Mouse (Mus musculus) CH12.LX (cell line): ENCODE measurements around the gene Bphl. TPM values are rescaled to one million over a fixed set of nuclear protein-coding genes. Genes with fewer than 3 reads are reported as not detected.

Source experiments
- DNase-seq: peaks from one replicate; pipeline ENCODE4 v3.0.0-alpha.2; 2013; ENCODE audit errors: extremely low read depth
- H3K27ac ChIP-seq: 2 replicates; pipeline ENCODE4 v1.5.1; 2012; ENCODE audit warnings: low read depth, mild to moderate bottlenecking, control low read depth, moderate library complexity; ENCODE audit not compliant: insufficient read depth
- H3K27me3 ChIP-seq: replicated peaks from 2 replicates; pipeline ENCODE3; 2012; ENCODE audit warnings: inconsistent platforms
- H3K36me3 ChIP-seq, 2 experiments: replicated peaks in 1 of 2; 2 replicates each; pipeline versions ENCODE3 to v1.6.1; 2012; ENCODE audit warnings: inconsistent platforms in 1 of 2, low read length in 1 of 2, mild to moderate bottlenecking in 1 of 2, mixed read lengths in 1 of 2, moderate library complexity in 1 of 2; ENCODE audit not compliant: control insufficient read depth in 1 of 2, insufficient read depth in 1 of 2
- H3K4me1 ChIP-seq, 2 experiments: 2 replicates each; pipeline ENCODE4 v1.6.1; 2012; ENCODE audit warnings: inconsistent platforms in 1 of 2, moderate library complexity in 1 of 2; ENCODE audit not compliant: insufficient read depth in 2 of 2, control insufficient read depth in 1 of 2
- H3K4me2 ChIP-seq: 2 replicates; pipeline ENCODE4 v1.6.1; 2012; ENCODE audit warnings: low read depth, mild to moderate bottlenecking, control low read depth; ENCODE audit not compliant: poor library complexity, insufficient read depth, severe bottlenecking
- H3K4me3 ChIP-seq, 3 experiments: fragments of 150-350 bp in 1 of 3; sonication (generic) in 1 of 3; replicated peaks in 1 of 3; 2 replicates each; pipeline versions ENCODE3 to v1.5.1; 2011 to 2012; ENCODE audit warnings: low read depth in 2 of 3, low read length in 2 of 3, mild to moderate bottlenecking in 2 of 3, moderate library complexity in 2 of 3, control low read depth in 1 of 3, improper control_type of control experiment in 1 of 3, inconsistent platforms in 1 of 3, mixed read lengths in 1 of 3; ENCODE audit not compliant: poor library complexity in 1 of 3
- H3K79me2 ChIP-seq: replicated peaks from 2 replicates; pipeline ENCODE4 v1.6.1; 2012; ENCODE audit warnings: mild to moderate bottlenecking, moderate library complexity; ENCODE audit not compliant: control insufficient read depth, poor library complexity, insufficient read depth, severe bottlenecking; ENCODE audit errors: extremely low read depth
- H3K9ac ChIP-seq: 2 replicates; pipeline ENCODE4 v1.6.1; 2012; ENCODE audit warnings: low read depth, mild to moderate bottlenecking, control low read depth, moderate library complexity; ENCODE audit not compliant: insufficient read depth
- H3K9me3 ChIP-seq: replicated peaks from 2 replicates; pipeline ENCODE3; 2012; ENCODE audit warnings: low read length, inconsistent platforms, mixed read lengths
- BHLHE40 ChIP-seq: IDR thresholded peaks from 2 replicates; pipeline ENCODE4 v1.6.1; 2011; ENCODE audit warnings: mild to moderate bottlenecking, low read depth, low read length, improper control_type of control experiment
- CTCF ChIP-seq, 2 experiments: IDR thresholded peaks in 1 of 2; conservative IDR thresholded peaks in 1 of 2; 2 replicates each; pipeline ENCODE4 v1.5.1; 2011 to 2012; ENCODE audit warnings: low read depth in 2 of 2, low read length in 2 of 2, improper control_type of control experiment in 1 of 2, inconsistent platforms in 1 of 2, mild to moderate bottlenecking in 1 of 2, moderate library complexity in 1 of 2
- E2F4 ChIP-seq: IDR thresholded peaks from 2 replicates; pipeline ENCODE4 v1.6.1; 2011; ENCODE audit warnings: low read depth, low read length, improper control_type of control experiment; ENCODE audit not compliant: insufficient replicate concordance
- ELF1 ChIP-seq: IDR thresholded peaks from 2 replicates; pipeline ENCODE4 v1.6.1; 2014; ENCODE audit warnings: low read depth, mild to moderate bottlenecking, inconsistent platforms, low read length, improper control_type of control experiment
- GABPA ChIP-seq: IDR thresholded peaks from 2 replicates; pipeline ENCODE4 v1.6.1; 2012; ENCODE audit warnings: low read depth, low read length, improper control_type of control experiment, inconsistent platforms; ENCODE audit not compliant: insufficient replicate concordance
- JUND ChIP-seq: conservative IDR thresholded peaks from 2 replicates; pipeline ENCODE4 v1.6.1; 2011; ENCODE audit warnings: low read depth, low read length, improper control_type of control experiment
- KAT2A ChIP-seq: IDR thresholded peaks from 2 replicates; pipeline ENCODE4 v1.6.1; 2012; ENCODE audit warnings: low read length, improper control_type of control experiment, inconsistent platforms; ENCODE audit not compliant: insufficient replicate concordance
- MAFK ChIP-seq: IDR thresholded peaks from 2 replicates; pipeline ENCODE4 v1.6.1; 2011; ENCODE audit warnings: low read length, improper control_type of control experiment; ENCODE audit not compliant: insufficient replicate concordance
- MAX ChIP-seq: IDR thresholded peaks from 2 replicates; pipeline ENCODE4 v1.6.1; 2011; ENCODE audit warnings: low read length, improper control_type of control experiment
- MXI1 ChIP-seq: IDR thresholded peaks from 2 replicates; pipeline ENCODE4 v1.6.1; 2011; ENCODE audit warnings: mild to moderate bottlenecking, low read depth, low read length, improper control_type of control experiment
- PAX5 ChIP-seq: IDR thresholded peaks from 2 replicates; pipeline ENCODE4 v1.6.1; 2012; ENCODE audit warnings: low read length, inconsistent platforms, mixed read lengths
- POLR2AphosphoS2 ChIP-seq: IDR thresholded peaks from 2 replicates; pipeline ENCODE4 v1.6.1; 2011; ENCODE audit warnings: low read depth, low read length, improper control_type of control experiment
- RAD21 ChIP-seq: IDR thresholded peaks from 2 replicates; pipeline ENCODE4 v1.6.1; 2011; ENCODE audit warnings: low read depth, mild to moderate bottlenecking, low read length, improper control_type of control experiment, moderate library complexity
- RCOR1 ChIP-seq: conservative IDR thresholded peaks from 2 replicates; pipeline ENCODE4 v1.6.1; 2012; ENCODE audit warnings: low read depth, mild to moderate bottlenecking, inconsistent platforms, low read length, improper control_type of control experiment
- SIN3A ChIP-seq: IDR thresholded peaks from 2 replicates; pipeline ENCODE4 v1.6.1; 2012; ENCODE audit warnings: low read length, improper control_type of control experiment, inconsistent platforms
- SMC3 ChIP-seq: IDR thresholded peaks from 2 replicates; pipeline ENCODE4 v1.6.1; 2011; ENCODE audit warnings: low read depth, low read length, improper control_type of control experiment
- TBP ChIP-seq: conservative IDR thresholded peaks from 2 replicates; pipeline ENCODE4 v1.6.1; 2011; ENCODE audit warnings: low read depth, low read length, improper control_type of control experiment
- UBTF ChIP-seq: IDR thresholded peaks from 2 replicates; pipeline ENCODE4 v1.6.1; 2012; ENCODE audit warnings: low read depth, mild to moderate bottlenecking, inconsistent platforms, low read length, improper control_type of control experiment, moderate library complexity
- USF1 ChIP-seq: IDR thresholded peaks from 2 replicates; pipeline ENCODE4 v1.6.1; 2014; ENCODE audit warnings: low read depth, mild to moderate bottlenecking, inconsistent platforms, low read length, improper control_type of control experiment
- USF2 ChIP-seq: conservative IDR thresholded peaks from 2 replicates; pipeline ENCODE4 v1.6.1; 2011; ENCODE audit warnings: low read depth, low read length, improper control_type of control experiment
- ZKSCAN1 ChIP-seq: IDR thresholded peaks from 2 replicates; pipeline ENCODE4 v1.6.1; 2012; ENCODE audit warnings: low read depth, inconsistent platforms, low read length, improper control_type of control experiment, borderline replicate concordance
- dilution Hi-C: fragments of 300-500 bp; cut with MboI; formaldehyde crosslinking; loops from 2 replicates; pipeline ENCODE4 v1.14.3; 2020; ENCODE audit warnings: low sequenced_read_pairs; ENCODE audit not compliant: extremely low pct_unique_long_range_greater_than_20kb, extremely low pct_ligation_motif_present
- in situ Hi-C: fragments of 300-500 bp; cut with MboI; formaldehyde crosslinking; loops from 3 replicates; pipeline ENCODE4 v1.14.3; 2019; ENCODE audit warnings: low sequenced_read_pairs, low pct_ligation_motif_present, low pct_unique_long_range_greater_than_20kb, mixed read lengths
- polyA plus RNA-seq: library from polyadenylated mRNA; unstranded; fragments of >175 nt; gene quantifications from 2 replicates; pipeline ENCODE4 v1.2.1, GENCODE M21; 2012; ENCODE audit warnings: low read depth; ENCODE audit not compliant: insufficient read length
- total RNA-seq, 2 experiments: library from RNA; depleted of rRNA; stranded (reverse); fragments of 300-350 nt in 1 of 2; fragments of >200 nt in 1 of 2; gene quantifications; 2 replicates each; pipeline ENCODE4 v1.2.3; 2012 to 2014

Bphl gene
- total and polyA plus RNA-seq, 3 experiments: 18.1 to 41.3 (median 35.3) TPM

- H3K4me1 ChIP-seq: peaks cover 13 to 32% of the 10 kb centered on the region in 2 experiments
- TF ChIP-seq ZKSCAN1: no peak
- peak; percentile 29; the same call in 1 of the 2 replicates for TF ChIP-seq MXI1
- peak; percentile 56; the same call in 1 of the 2 replicates for TF ChIP-seq BHLHE40
- no peak for TF ChIP-seq SMC3
- TF ChIP-seq, all 38 proteins: peak for 2
- peak overlapping the region; percentile 59 for H3K9ac ChIP-seq
- dilution Hi-C loops (no loop called here), in situ Hi-C loops (no loop called here)
- H3K4me2 ChIP-seq: peak overlapping the region; percentile 86
- no peak overlapping the region for H3K27ac ChIP-seq
- no peak for DNase-seq
- H3K36me3 ChIP-seq: peaks cover 5 to 12% of the 10 kb centered on the region in 2 experiments
- H3K79me2 ChIP-seq: no peaks in the 10 kb centered on the region
- H3K9me3 ChIP-seq: no peaks in the 10 kb centered on the region
- H3K27me3 ChIP-seq: peaks cover 2% of the 10 kb centered on the region
- no peak overlapping the region for H3K4me3 ChIP-seq
Observed at GRCm38 (mm10) chr13:34078500-34079280, 41.3 kb downstream of the Bphl start.

DNA sequence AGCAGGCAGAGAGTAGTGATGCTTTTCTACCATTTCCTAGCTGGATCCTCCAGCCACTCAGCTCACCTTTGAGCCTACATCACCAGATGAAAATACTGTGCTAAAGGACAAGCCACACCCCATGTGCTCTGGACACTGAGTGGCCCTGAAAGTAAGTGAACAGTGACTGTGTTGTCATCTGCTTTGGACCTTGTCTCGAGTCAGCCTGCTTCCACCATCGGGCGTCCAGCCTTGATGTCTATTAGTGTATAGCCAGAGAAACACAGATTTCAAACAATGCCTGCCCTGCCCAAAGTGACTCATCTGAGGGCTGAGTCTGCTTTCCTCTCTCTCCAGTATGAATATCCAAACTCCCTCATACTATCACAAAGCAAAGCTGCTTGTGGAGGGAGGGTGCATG, 42.4 kb downstream of the Bphl start:
- H3K4me2 ChIP-seq: no peak overlapping the region
- H3K9me3 ChIP-seq: no peaks in the 10 kb centered on the region
- H3K27me3 ChIP-seq: peaks cover 2% of the 10 kb centered on the region
- in situ Hi-C loops (no loop called here), dilution Hi-C loops (no loop called here)
- peaks cover 16 to 35% of the 10 kb centered on the region in 2 experiments for H3K4me1 ChIP-seq
- peaks cover 2 to 9% of the 10 kb centered on the region in 2 experiments for H3K36me3 ChIP-seq
- H3K9ac ChIP-seq: no peak overlapping the region
- no peak overlapping the region for H3K27ac ChIP-seq
- no peak for DNase-seq
- no peaks in the 10 kb centered on the region for H3K79me2 ChIP-seq
- no peak overlapping the region for H3K4me3 ChIP-seq
- no peak for TF ChIP-seq KAT2A
- TF ChIP-seq MAX: no peak
- no peak for TF ChIP-seq MAFK
- no peak for TF ChIP-seq GABPA

- dilution Hi-C loops: no loop called here
- no peak for TF ChIP-seq RAD21
- no peak for TF ChIP-seq SMC3
- no peak for TF ChIP-seq PAX5
- no peak for TF ChIP-seq SIN3A
- no peak for TF ChIP-seq POLR2AphosphoS2
- TF ChIP-seq TBP: no peak
- no peak for TF ChIP-seq ELF1
- TF ChIP-seq E2F4: no peak
- no peak for TF ChIP-seq RCOR1
- TF ChIP-seq USF1: no peak
- no peak for TF ChIP-seq UBTF
- TF ChIP-seq CTCF (conservative IDR thresholded peaks at IDR 0.05 in 1 of 2, IDR thresholded peaks at IDR 0.05 in 1 of 2; ENCODE audit: low read depth in 2 of 2, low read length in 2 of 2): no peak
- no peak for TF ChIP-seq JUND
- no peak for TF ChIP-seq USF2
- no peaks in the 10 kb centered on the region for H3K9me3 ChIP-seq
Observed at GRCm38 (mm10) chr13:34081926-34082325, 44.5 kb downstream of the Bphl start.

More at GRCm38 (mm10) chr13:34081926-34082325, 44.5 kb downstream of the Bphl start:
- no peak overlapping the region for H3K4me3 ChIP-seq
- DNase-seq: no peak
- no peaks in the 10 kb centered on the region for H3K36me3 ChIP-seq
- no peak overlapping the region for H3K9ac ChIP-seq
- H3K27me3 ChIP-seq: peaks cover 2% of the 10 kb centered on the region
- peaks cover 14 to 31% of the 10 kb centered on the region in 2 experiments for H3K4me1 ChIP-seq
- no peak overlapping the region for H3K27ac ChIP-seq
- no peaks in the 10 kb centered on the region for H3K79me2 ChIP-seq
- in situ Hi-C loops: no loop called here
- H3K4me2 ChIP-seq: no peak overlapping the region
